Mouse (Mus musculus) stomach, embryonic 16.5 days (tissue): ENCODE data around the gene Vat1. TPM values are rescaled to one million over a fixed set of nuclear protein-coding genes. Genes with fewer than 3 reads are reported as not detected.
A peak's percentile ranks its signal among the peaks of the same experiment; 100 is the strongest.
"Not testable (repeated sequence)": the region's sequence is repeated elsewhere in the genome, so short reads cannot be mapped to it uniquely, and the experiment has no call there.

ENCODE experiments used
- ATAC-seq: fragments of 200-750 bp; cut with Nextera tagmentation; 2 replicates; pipeline ENCODE4 v1.8.0; 2017; ENCODE audit warnings: moderate number of reproducible peaks, moderate TSS enrichment; ENCODE audit not compliant: insufficient read depth, low FRiP score
- H3K27ac ChIP-seq: fragments of 300-500 bp; sonication (generic); 2 replicates; pipeline ENCODE4 v1.5.1; 2014; ENCODE audit warnings: low read length
- H3K27me3 ChIP-seq: fragments of 300-500 bp; sonication (generic); 2 replicates; pipeline ENCODE4 v1.6.1; 2014; ENCODE audit warnings: low read length, control low read depth, mixed read lengths; ENCODE audit not compliant: control insufficient read depth, insufficient read depth
- H3K36me3 ChIP-seq: fragments of 300-500 bp; sonication (generic); 2 replicates; pipeline ENCODE4 v1.6.1; 2014; ENCODE audit warnings: low read length; ENCODE audit not compliant: control insufficient read depth, insufficient read depth
- H3K4me1 ChIP-seq: fragments of 300-500 bp; sonication (generic); 2 replicates; pipeline ENCODE4 v1.6.1; 2014; ENCODE audit warnings: low read length, control low read depth, mixed read lengths; ENCODE audit not compliant: control insufficient read depth, insufficient read depth
- H3K4me2 ChIP-seq: fragments of 300-500 bp; sonication (generic); 2 replicates; pipeline ENCODE4 v1.6.1; 2014; ENCODE audit warnings: low read depth, low read length, mixed read lengths
- H3K4me3 ChIP-seq: fragments of 300-500 bp; sonication (generic); replicated peaks from 2 replicates; pipeline ENCODE4 v1.5.1; 2014; ENCODE audit warnings: mild to moderate bottlenecking, low read length
- H3K9ac ChIP-seq: fragments of 300-500 bp; sonication (generic); 2 replicates; pipeline ENCODE4 v1.6.1; 2014; ENCODE audit warnings: low read length
- H3K9me3 ChIP-seq: fragments of 300-500 bp; sonication (generic); replicated peaks from 2 replicates; pipeline ENCODE4 v1.6.1; 2016; ENCODE audit warnings: low read length, control low read depth; ENCODE audit not compliant: control insufficient read depth
- WGBS: fragments of 180-500 bp; shearing (Covaris S2); extraction: QIAGEN DNeasy Blood & Tissue Kit; methylation state at CpG from one replicate; pipeline ENCODE4 v1.1.7; 2014; 5-methylcytosine and 5-hydroxymethylcytosine counted together
- polyA plus RNA-seq: library from polyadenylated mRNA; unstranded; fragments of >200 nt; fragmentation: Nextera tagmentation; extraction: Ambion mirVana; gene quantifications from 2 replicates; pipeline ENCODE4 v1.2.1, GENCODE M21; 2015

Vat1 gene
- polyA plus RNA-seq, 1 experiment from 2014 or later = 67.1 TPM

- H3K4me1 ChIP-seq = peaks cover 19% of the 10 kb centered on the region
- not testable (repeated sequence) for H3K27ac ChIP-seq, H3K9me3 ChIP-seq, H3K27me3 ChIP-seq, ATAC-seq
- H3K36me3 ChIP-seq = peaks cover 16% of the 10 kb centered on the region
- H3K4me2 ChIP-seq = peak overlapping the region; percentile 54
- WGBS = 33% methylated on average over 15 of the region's 15 CpGs
- peak overlapping the region; percentile 86 for H3K4me3 ChIP-seq
- H3K9ac ChIP-seq = peak overlapping the region; percentile 60; the same call in 1 of the 2 replicates
These were observed 24.4 kb downstream of the Vat1 start for GRCm38 (mm10) chr11:101441450-101442126.

GRCm38 (mm10) chr11:101438006-101438405 lies 28.0 kb downstream of the Vat1 start:
- H3K4me2 ChIP-seq, H3K27ac ChIP-seq: not testable (repeated sequence)
- WGBS = 50% methylated on average over 3 of the region's 3 CpGs

DNA sequence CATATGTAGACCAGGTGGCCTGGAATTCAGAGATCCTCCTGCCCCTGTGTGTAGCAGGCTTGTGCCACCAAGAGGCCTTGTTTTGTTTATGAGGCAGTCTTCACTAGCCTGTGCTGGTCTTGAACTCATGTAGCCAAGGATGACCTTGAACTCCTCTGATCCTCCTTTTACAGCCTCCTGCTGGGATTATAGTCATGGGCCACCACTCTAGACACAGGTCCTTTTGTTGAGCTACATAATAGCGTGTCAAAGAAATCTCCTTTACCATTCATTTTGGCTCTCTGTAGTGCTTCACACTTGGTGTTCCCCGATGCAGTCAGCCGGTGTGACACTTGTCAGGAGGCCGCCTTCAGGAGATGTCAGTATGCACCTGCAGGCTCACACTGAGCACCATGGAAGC lies 29.1 kb downstream of the Vat1 start:
- 0 out of 2 replicates have a peak, but pooled peaks cover 1% of the 10 kb centered on the region for H3K36me3 ChIP-seq
- H3K4me3 ChIP-seq = no peak overlapping the region
- H3K27me3 ChIP-seq = no peaks in the 10 kb centered on the region
- H3K27ac ChIP-seq = no peak overlapping the region
- H3K9ac ChIP-seq = no peak overlapping the region
- H3K4me1 ChIP-seq = no peaks in the 10 kb centered on the region
- H3K4me2 ChIP-seq = no peak overlapping the region
- WGBS = 82% methylated on average over 4 of the region's 4 CpGs
- no peak for ATAC-seq
- no peaks in the 10 kb centered on the region for H3K9me3 ChIP-seq

More at GRCm38 (mm10) chr11:101438006-101438405, 28.0 kb downstream of the Vat1 start:
- ATAC-seq, H3K9ac ChIP-seq, H3K9me3 ChIP-seq, H3K4me1 ChIP-seq, H3K27me3 ChIP-seq, H3K36me3 ChIP-seq, H3K4me3 ChIP-seq: not testable (repeated sequence)

GRCm38 (mm10) chr11:101435831-101436230 lies 30.2 kb downstream of the Vat1 start:
- no peak overlapping the region for H3K4me3 ChIP-seq
- no peak overlapping the region for H3K27ac ChIP-seq
- H3K4me2 ChIP-seq = no peak overlapping the region
- 75% methylated on average over 4 of the region's 4 CpGs for WGBS
- no peak overlapping the region for H3K9ac ChIP-seq
- 0 out of 2 replicates have a peak, but pooled peaks cover 4% of the 10 kb centered on the region for H3K36me3 ChIP-seq
- no peaks in the 10 kb centered on the region for H3K4me1 ChIP-seq
- H3K27me3 ChIP-seq = no peaks in the 10 kb centered on the region
- no peak for ATAC-seq
- no peaks in the 10 kb centered on the region for H3K9me3 ChIP-seq

DNA sequence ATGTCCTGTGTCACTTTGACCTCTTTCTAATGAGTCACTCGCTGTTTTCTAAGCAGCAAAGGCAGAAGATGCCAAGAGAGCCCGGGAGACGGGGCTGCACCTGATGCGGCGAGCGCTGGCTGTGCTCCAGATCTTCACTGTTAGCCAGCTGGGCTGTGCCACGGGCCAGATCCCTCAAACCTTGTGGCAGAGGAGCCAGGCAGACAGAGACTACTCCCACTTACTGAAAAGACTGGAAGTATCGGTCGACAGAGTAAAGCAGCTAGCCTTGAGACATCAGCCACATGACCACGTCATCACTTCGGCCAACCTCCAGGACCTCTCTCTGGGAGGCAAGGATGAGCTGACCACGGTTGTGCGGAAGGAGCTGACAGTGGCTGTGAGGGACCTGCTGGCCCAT lies 32.6 kb downstream of the Vat1 start:
- Histone ChIP-seq H3K4me3 (no peak overlapping the region), H3K4me1 (no peaks in the 10 kb centered on the region; the same call in 1 of the 2 replicates), H3K9ac (no peak overlapping the region), H3K27me3 (no peaks in the 10 kb centered on the region), H3K27ac (no peak overlapping the region), H3K9me3 (no peaks in the 10 kb centered on the region), H3K36me3 (peaks cover 10% of the 10 kb centered on the region), H3K4me2 (no peak overlapping the region)
- WGBS = 94% methylated on average over 13 of the region's 13 CpGs
- ATAC-seq = no peak

DNA sequence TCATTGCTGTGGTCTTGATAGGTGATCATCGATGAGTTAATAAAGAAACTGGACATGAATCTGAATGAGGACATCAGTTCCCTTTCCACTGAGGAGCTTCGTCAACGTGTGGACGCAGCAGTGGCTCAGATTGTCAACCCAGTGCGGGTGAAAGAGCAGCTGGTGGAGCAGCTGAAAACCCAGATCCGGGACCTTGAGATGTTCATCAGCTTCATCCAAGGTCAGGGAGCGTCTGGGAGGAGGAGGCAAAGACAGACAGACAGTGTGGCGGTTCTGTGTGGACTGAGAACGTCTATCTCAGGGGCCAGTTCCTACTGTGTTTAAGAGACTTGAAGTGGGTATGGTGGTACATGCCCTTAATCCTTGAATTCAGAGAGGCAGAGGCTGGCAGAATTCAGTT lies 34.7 kb downstream of the Vat1 start:
- no peak overlapping the region for H3K9ac ChIP-seq
- no peaks in the 10 kb centered on the region for H3K27me3 ChIP-seq
- 94% methylated on average over 9 of the region's 9 CpGs for WGBS
- no peak overlapping the region for H3K27ac ChIP-seq
- peaks cover 6% of the 10 kb centered on the region for H3K4me1 ChIP-seq
- H3K36me3 ChIP-seq = peaks cover 10% of the 10 kb centered on the region
- no peak overlapping the region for H3K4me3 ChIP-seq
- no peak for ATAC-seq
- no peak overlapping the region for H3K4me2 ChIP-seq
- H3K9me3 ChIP-seq = no peaks in the 10 kb centered on the region

DNA sequence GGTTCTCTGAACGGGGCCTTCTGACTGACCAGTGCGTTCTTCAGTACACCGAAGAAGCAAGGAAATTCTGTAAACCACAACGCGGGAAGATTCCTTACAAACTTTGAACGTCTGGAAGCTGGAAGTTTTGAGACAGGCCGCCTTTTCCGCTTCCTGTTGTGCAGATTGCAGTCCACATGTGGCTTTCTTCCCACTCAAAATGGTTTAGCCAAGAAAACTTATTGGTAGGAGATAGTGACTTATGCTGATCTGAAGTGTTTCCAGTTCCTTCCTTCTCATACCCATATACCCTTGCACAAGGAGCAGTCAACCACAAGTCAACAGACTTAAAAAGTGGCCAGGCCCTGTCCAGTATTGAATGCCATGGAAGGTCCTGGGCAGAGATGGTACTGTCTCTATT lies 39.9 kb downstream of the Vat1 start:
- no peaks in the 10 kb centered on the region for H3K9me3 ChIP-seq
- WGBS = 48% methylated on average over 8 of the region's 8 CpGs

DNA sequence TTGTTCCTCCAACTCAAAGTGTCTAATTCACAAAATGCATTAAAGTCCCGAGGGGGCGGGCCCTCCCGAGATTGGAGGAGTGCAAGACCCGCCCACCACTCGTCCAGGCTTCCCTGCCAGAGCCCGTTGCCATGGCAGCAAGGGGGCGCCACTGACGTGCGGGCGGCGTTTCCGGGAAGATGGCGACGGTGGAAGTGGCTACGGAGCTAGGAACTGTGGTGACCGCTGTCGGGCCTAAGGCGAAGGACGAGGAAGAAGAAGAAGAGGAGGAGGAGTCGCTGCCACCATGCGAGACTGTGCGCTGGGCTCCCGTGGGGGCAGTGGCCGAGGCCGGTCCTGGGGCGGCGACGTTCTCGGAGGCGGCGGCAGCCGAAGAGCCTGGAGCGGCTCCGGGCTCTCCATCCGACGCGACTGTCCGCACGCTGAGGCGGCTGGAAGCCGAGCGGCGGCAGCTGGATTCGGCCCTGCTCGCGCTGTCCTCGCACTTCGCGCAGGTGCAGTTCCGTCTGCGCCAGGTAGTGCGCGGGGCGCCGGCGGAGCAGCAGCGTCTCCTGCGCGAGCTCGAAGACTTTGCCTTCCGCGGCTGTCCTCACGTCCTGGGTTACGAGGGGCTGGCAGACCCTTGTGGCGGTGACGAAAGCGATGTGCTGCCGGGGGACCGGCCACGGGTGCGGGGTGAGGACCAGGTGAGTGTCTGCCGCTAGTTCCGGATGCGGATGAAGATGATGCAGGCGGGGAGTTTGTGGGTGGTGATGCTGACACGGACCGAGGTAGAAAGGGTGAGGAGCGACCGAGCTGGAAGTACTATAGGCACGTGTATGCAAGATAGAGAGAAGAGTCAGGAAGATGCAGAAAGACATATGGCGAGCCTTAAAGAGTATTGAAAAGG lies 40.9 kb downstream of the Vat1 start, which contains the start of the genes Rundc1 and Ptges3l:
TSS of gene Rundc1 (plus strand) at position 161 of the 889 bp plus-strand sequence.
TSS of gene Ptges3l (minus strand) at position 409 of the 889 bp plus-strand sequence.
- peak within 1 kb of the TSS; percentile 98 for H3K4me3 ChIP-seq
- peak within 1 kb of the TSS; percentile 92 for H3K27ac ChIP-seq
- H3K9me3 ChIP-seq = no peaks in the 10 kb centered on the region
- H3K36me3 ChIP-seq = peaks cover 1% of the 10 kb centered on the region
- under 1% methylated on average over 81 of the region's 81 CpGs for WGBS
- peak within 1 kb of the TSS; percentile 96 for H3K4me2 ChIP-seq
- peak; percentile 92 for ATAC-seq
- H3K9ac ChIP-seq = peak within 1 kb of the TSS; percentile 91
- peaks cover 22% of the 10 kb centered on the region for H3K4me1 ChIP-seq
- no peaks in the 10 kb centered on the region for H3K27me3 ChIP-seq

More for the DNA sequence above, 39.9 kb downstream of the Vat1 start:
- ATAC-seq = no peak
- H3K36me3 ChIP-seq = peaks cover 5% of the 10 kb centered on the region
- H3K27ac ChIP-seq = no peak overlapping the region
- peak overlapping the region; percentile 98 for H3K4me3 ChIP-seq
- no peaks in the 10 kb centered on the region for H3K27me3 ChIP-seq
- peak overlapping the region; percentile 91; the same call in 1 of the 2 replicates for H3K9ac ChIP-seq
- H3K4me2 ChIP-seq = peak overlapping the region; percentile 96
- H3K4me1 ChIP-seq = peaks cover 22% of the 10 kb centered on the region
